Mouse (Mus musculus) testis, adult 2 months (tissue): ENCODE results near the gene Gm14325.
"Not testable (repeated sequence)": the region's sequence is repeated elsewhere in the genome, so short reads cannot be mapped to it uniquely, and the experiment has no call there.

Source experiments
- CTCF ChIP-seq: fragments of 200-500 bp; IDR thresholded peaks from 2 replicates; pipeline ENCODE4 v1.5.1; 2012; ENCODE audit warnings: low read depth, mild to moderate bottlenecking, inconsistent platforms, low read length, moderate library complexity; ENCODE audit not compliant: control insufficient read depth, insufficient read depth, insufficient replicate concordance
- POLR2A ChIP-seq: fragments of 200-500 bp; IDR thresholded peaks from 2 replicates; pipeline ENCODE4 v1.6.1; 2012; ENCODE audit warnings: low read depth, mild to moderate bottlenecking, inconsistent platforms, low read length, moderate library complexity; ENCODE audit not compliant: control insufficient read depth

DNA sequence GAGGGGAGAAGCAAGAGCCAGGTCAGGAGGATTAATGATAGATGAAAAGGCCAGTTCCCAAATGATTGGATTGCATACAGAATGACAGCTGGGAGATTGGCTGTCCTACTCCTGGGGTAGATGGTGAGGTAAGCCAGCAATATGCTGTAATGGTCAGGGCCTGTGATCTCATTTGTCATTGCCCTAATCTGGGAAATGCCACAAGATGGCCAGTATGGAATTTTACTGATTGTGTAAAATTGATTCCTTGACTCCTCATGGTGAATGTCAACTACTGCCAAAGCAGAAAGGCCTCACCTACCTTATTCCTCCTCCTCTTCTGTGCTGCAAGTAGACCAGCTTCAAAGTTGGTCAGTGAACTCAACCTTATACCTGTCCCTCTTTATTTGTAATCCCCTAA, 3.4 kb downstream of the Gm14325 start:
- not testable (repeated sequence) for TF ChIP-seq POLR2A, CTCF
